Mouse (Mus musculus) stomach, embryonic 14.5 days (tissue): ENCODE data around the gene Cfap221. TPM values are rescaled to one million over a fixed set of nuclear protein-coding genes. Genes with fewer than 3 reads are reported as not detected.
A peak's percentile ranks its signal among the peaks of the same experiment; 100 is the strongest.

Experiments
- ATAC-seq: fragments of 200-750 bp; cut with Nextera tagmentation; 2 replicates; pipeline ENCODE4 v1.8.0; 2017; ENCODE audit warnings: low read depth, moderate TSS enrichment; ENCODE audit not compliant: insufficient number of reproducible peaks, insufficient read depth, low FRiP score
- H3K27ac ChIP-seq: fragments of 300-500 bp; sonication (generic); 2 replicates; pipeline ENCODE4 v1.5.1; 2014; ENCODE audit warnings: mild to moderate bottlenecking, low read length, moderate library complexity, mixed read lengths
- H3K27me3 ChIP-seq: fragments of 300-500 bp; sonication (generic); 2 replicates; pipeline ENCODE4 v1.6.1; 2014; ENCODE audit warnings: low read length, control low read depth, mixed read lengths; ENCODE audit not compliant: control insufficient read depth, insufficient read depth
- H3K36me3 ChIP-seq: fragments of 300-500 bp; sonication (generic); 2 replicates; pipeline ENCODE4 v1.6.1; 2014; ENCODE audit warnings: mild to moderate bottlenecking, control low read depth, low read length, moderate library complexity, mixed read lengths; ENCODE audit not compliant: control insufficient read depth, insufficient read depth
- H3K4me1 ChIP-seq: fragments of 300-500 bp; sonication (generic); 2 replicates; pipeline ENCODE4 v1.6.1; 2014; ENCODE audit warnings: low read length, control low read depth, mixed read lengths; ENCODE audit not compliant: control insufficient read depth, insufficient read depth
- H3K4me2 ChIP-seq: fragments of 300-500 bp; sonication (generic); replicated peaks from 2 replicates; pipeline ENCODE4 v1.6.1; 2014; ENCODE audit warnings: low read depth, low read length, control low read depth
- H3K4me3 ChIP-seq: fragments of 300-500 bp; sonication (generic); 2 replicates; pipeline ENCODE4 v1.5.1; 2014; ENCODE audit warnings: low read depth, low read length, control low read depth
- H3K9ac ChIP-seq: fragments of 300-500 bp; sonication (generic); replicated peaks from 2 replicates; pipeline ENCODE4 v1.6.1; 2014; ENCODE audit warnings: low read depth, mild to moderate bottlenecking, control low read depth, low read length, moderate library complexity, mixed read lengths
- H3K9me3 ChIP-seq: fragments of 300-500 bp; sonication (generic); 2 replicates; pipeline ENCODE4 v1.6.1; 2016; ENCODE audit warnings: low read depth, low read length, control low read depth; ENCODE audit not compliant: control insufficient read depth
- WGBS: fragments of 180-500 bp; shearing (Covaris S2); extraction: QIAGEN DNeasy Blood & Tissue Kit; methylation state at CpG from one replicate; pipeline ENCODE4 v1.1.7; 2014; 5-methylcytosine and 5-hydroxymethylcytosine counted together
- polyA plus RNA-seq: library from polyadenylated mRNA; unstranded; fragments of >200 nt; fragmentation: Nextera tagmentation; extraction: Ambion mirVana; gene quantifications from 2 replicates; pipeline ENCODE4 v1.2.1, GENCODE M21; 2014

Gene Cfap221
- polyA plus RNA-seq, 1 experiment from 2014 or later, result not detected

DNA sequence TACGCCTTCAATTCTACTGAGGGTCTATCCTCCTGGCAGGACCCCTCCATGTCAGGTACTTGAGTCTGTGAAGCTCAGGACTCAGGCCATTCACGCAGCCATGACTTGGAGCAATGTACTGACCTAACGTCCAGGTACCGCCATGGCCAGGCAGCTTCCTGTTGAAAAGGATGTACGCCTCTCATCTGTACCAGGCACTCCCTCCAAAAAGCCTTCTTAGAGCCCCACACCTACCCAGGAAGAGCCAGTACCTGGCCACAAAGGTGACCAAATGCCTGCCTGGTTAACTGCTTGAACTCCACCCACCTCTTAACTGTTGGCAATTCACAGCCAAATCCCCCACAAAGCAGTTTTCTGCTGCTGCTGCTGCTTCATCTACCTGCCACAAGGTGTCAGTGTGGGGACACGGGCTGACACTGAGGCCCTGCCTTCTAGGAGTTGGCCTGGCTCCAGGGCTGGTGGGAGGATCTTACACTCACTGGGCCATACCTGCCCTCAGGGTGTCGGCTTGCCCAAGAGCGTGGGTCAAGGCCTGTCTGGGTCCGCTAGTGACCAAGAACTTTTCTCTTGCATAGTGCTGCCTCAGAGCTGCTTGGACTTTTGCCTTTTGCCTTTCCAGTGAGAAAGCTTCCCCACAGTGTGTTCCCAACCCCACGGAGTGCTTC is 35.9 kb upstream of the Cfap221 start:
- peak; percentile 69; the same call in 1 of the 2 replicates for ATAC-seq
- H3K4me2 ChIP-seq, result no peak overlapping the region
- no peak overlapping the region for H3K4me3 ChIP-seq
- no peaks in the 10 kb centered on the region for H3K4me1 ChIP-seq
- WGBS, result 41% methylated on average over 10 of the region's 10 CpGs
- H3K9ac ChIP-seq, result no peak overlapping the region
- H3K9me3 ChIP-seq, result no peaks in the 10 kb centered on the region
- no peak overlapping the region for H3K27ac ChIP-seq
- H3K27me3 ChIP-seq, result no peaks in the 10 kb centered on the region
- no peaks in the 10 kb centered on the region for H3K36me3 ChIP-seq

DNA sequence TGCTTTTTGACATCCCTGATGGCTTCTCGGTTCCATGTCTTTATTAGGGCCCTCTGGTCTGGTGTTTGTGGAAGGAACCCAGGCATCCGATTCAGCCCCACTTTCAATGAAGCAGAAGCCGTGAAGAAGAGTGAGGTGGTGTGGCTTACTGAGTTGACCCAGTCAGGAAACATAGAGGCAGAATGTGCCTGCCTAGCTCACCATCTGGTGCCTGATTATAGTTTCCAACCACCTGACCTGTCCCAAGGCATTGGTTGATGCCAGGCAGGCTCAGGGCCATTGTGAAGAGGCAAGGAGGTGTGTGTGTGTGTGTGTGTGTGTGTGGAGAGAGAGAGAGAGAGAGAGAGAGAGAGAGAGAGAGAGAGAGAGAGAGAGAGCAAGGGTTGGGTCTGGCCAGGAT is 33.4 kb upstream of the Cfap221 start:
- Histone ChIP-seq H3K4me3 (no peak overlapping the region), H3K4me1 (no peaks in the 10 kb centered on the region), H3K9ac (no peak overlapping the region), H3K27me3 (no peaks in the 10 kb centered on the region), H3K36me3 (no peaks in the 10 kb centered on the region), H3K4me2 (no peak overlapping the region), H3K9me3 (no peaks in the 10 kb centered on the region), H3K27ac (no peak overlapping the region)
- no peak for ATAC-seq
- 82% methylated on average over 3 of the region's 3 CpGs for WGBS

DNA sequence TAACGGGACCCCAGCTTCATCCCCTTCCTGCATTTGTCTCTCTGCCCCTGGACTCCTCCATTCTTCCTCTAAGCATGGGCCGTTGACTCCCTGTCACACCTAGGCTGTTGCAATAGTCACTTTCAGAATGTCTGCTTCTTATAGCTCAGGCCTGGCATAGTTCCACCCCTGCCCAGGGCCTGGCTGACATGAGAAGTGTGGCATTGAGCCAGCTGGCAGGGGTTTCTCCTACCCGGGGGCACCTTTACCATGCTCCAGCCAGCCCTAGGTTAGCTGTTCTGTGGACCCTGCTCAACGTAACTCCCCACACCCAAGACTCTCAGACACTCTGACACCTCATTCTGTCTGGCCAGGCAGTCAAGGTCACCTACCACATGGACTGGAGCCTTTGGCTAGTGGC is 30.7 kb upstream of the Cfap221 start:
- no peak overlapping the region for H3K4me2 ChIP-seq
- H3K36me3 ChIP-seq, result no peaks in the 10 kb centered on the region
- H3K27me3 ChIP-seq, result no peaks in the 10 kb centered on the region
- H3K4me3 ChIP-seq, result no peak overlapping the region
- no peak overlapping the region for H3K27ac ChIP-seq
- 0 out of 2 replicates have a peak, but pooled peaks cover 2% of the 10 kb centered on the region for H3K4me1 ChIP-seq
- no peaks in the 10 kb centered on the region for H3K9me3 ChIP-seq
- ATAC-seq, result no peak
- H3K9ac ChIP-seq, result no peak overlapping the region
- WGBS, result 70% methylated on average over 4 of the region's 4 CpGs

- 8% methylated on average over 2 of the region's 2 CpGs for WGBS
- Histone ChIP-seq H3K27me3 (no peaks in the 10 kb centered on the region), H3K4me3 (no peak overlapping the region), H3K9me3 (no peaks in the 10 kb centered on the region), H3K4me1 (0 out of 2 replicates have a peak, but pooled peaks cover 2% of the 10 kb centered on the region), H3K27ac (peak overlapping the region; percentile 18; the same call in 1 of the 2 replicates), H3K9ac (no peak overlapping the region), H3K36me3 (no peaks in the 10 kb centered on the region), H3K4me2 (no peak overlapping the region)
- peak; percentile 51; the same call in 1 of the 2 replicates for ATAC-seq
Measured at GRCm38 (mm10) chr1:120025050-120025439, 28.0 kb upstream of the Cfap221 start.

DNA sequence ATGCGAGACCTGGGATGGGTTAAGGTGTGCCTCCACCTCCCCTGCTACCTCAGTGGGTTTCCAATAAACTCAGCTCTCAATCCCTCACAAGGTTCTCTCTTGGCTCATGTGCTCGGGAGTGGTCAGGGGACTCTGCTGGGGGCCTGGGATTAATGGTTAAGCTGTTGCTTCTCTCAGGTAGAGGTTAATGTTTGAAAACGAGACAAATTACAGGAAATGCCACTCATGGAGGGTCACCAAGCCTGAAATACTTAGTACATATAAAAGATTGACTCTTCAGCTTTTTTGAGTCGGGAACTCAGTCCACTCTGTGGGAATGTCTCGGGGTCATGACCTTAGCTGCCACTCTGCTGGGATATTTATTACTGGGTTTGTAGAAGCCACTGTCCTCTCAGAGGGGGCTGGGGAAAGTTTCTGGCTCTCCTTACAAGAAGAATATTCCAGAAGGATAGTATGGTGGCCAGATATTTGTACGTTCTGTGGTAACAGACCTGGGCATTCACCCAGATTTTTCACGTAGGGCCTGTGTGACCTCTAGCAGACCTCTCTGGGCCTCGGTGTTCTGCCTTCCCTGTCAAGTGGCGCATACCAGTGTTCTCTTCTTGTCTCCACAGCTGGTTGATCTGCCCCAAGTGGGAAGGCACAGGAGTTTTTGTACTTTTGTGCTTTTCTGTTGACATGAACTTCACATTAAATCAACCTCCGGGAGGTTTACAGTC is 27.5 kb upstream of the Cfap221 start:
- ATAC-seq, result no peak
- Histone ChIP-seq H3K4me1 (0 out of 2 replicates have a peak, but pooled peaks cover 2% of the 10 kb centered on the region), H3K27me3 (no peaks in the 10 kb centered on the region), H3K9me3 (no peaks in the 10 kb centered on the region), H3K9ac (no peak overlapping the region), H3K27ac (peak overlapping the region; percentile 18; the same call in 1 of the 2 replicates), H3K4me3 (no peak overlapping the region), H3K4me2 (no peak overlapping the region), H3K36me3 (no peaks in the 10 kb centered on the region)
- 36% methylated on average over 10 of the region's 10 CpGs for WGBS

DNA sequence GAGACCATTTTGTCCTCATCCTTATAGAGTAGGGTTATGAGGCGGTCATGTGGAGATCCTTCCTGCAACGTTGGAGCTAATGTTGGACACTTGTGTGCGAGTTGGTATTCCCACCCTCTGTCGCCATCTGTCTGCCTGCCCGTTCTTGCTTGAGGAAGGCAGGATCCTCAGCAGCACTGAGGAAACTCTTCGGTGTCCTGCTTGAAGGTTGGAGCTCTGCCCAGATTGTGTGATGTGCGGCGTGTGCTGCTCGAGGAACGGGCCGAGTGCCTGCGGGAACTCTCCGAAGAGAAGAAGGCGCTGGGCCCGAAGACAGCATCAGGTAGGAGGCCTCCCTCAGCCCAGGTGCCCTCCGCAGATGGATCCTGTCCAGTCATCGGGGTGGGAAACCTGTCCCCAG is 24.9 kb upstream of the Cfap221 start:
- no peak overlapping the region for H3K4me3 ChIP-seq
- H3K9me3 ChIP-seq, result no peaks in the 10 kb centered on the region
- no peak for ATAC-seq
- no peak overlapping the region for H3K4me2 ChIP-seq
- H3K36me3 ChIP-seq, result no peaks in the 10 kb centered on the region
- H3K27me3 ChIP-seq, result no peaks in the 10 kb centered on the region
- no peak overlapping the region for H3K27ac ChIP-seq
- 88% methylated on average over 17 of the region's 17 CpGs for WGBS
- 0 out of 2 replicates have a peak, but pooled peaks cover 2% of the 10 kb centered on the region for H3K4me1 ChIP-seq
- no peak overlapping the region for H3K9ac ChIP-seq

- WGBS, result 64% methylated on average over 7 of the region's 7 CpGs
- Histone ChIP-seq H3K27me3 (no peaks in the 10 kb centered on the region), H3K4me1 (0 out of 2 replicates have a peak, but pooled peaks cover 2% of the 10 kb centered on the region), H3K9me3 (no peaks in the 10 kb centered on the region), H3K4me3 (no peak overlapping the region), H3K9ac (no peak overlapping the region), H3K4me2 (no peak overlapping the region), H3K36me3 (no peaks in the 10 kb centered on the region), H3K27ac (no peak overlapping the region)
- no peak for ATAC-seq
Measured at GRCm38 (mm10) chr1:120020322-120020897, 23.4 kb upstream of the Cfap221 start.

DNA sequence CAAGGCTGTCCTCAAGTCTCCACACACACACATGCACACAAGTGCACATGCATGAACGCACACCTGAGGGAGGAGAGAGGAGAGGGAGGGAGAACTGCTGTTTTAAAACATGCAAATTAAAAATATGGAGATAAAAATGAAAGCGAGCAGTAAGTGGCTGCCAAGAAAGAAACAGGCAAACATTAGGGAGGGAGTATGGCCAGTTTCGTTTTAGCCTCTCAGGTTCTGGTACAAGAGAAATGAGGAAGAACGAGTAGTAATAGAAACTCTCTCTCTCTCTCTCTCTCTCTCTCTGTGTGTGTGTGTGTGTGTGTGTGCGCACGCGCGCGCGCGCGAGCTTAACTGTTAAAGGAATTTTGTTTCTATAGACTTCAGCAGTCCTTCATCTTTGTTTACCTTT is 22.4 kb upstream of the Cfap221 start:
- WGBS, result 90% methylated on average over 12 of the region's 12 CpGs
- no peak overlapping the region for H3K4me2 ChIP-seq

More for the DNA sequence above, 22.4 kb upstream of the Cfap221 start:
- Histone ChIP-seq H3K9ac (no peak overlapping the region), H3K4me3 (no peak overlapping the region), H3K27me3 (no peaks in the 10 kb centered on the region), H3K27ac (no peak overlapping the region), H3K36me3 (no peaks in the 10 kb centered on the region), H3K9me3 (no peaks in the 10 kb centered on the region), H3K4me1 (0 out of 2 replicates have a peak, but pooled peaks cover 2% of the 10 kb centered on the region)
- no peak for ATAC-seq
